In genomic region chr1:181245554-181246486, GRCm38 (mm10) we compare ENCODE assay signal across 13 mouse cellular contexts. TPM values are rescaled to one million over a fixed set of nuclear protein-coding genes. Genes with fewer than 3 reads are reported as not detected.
DNase-seq lines count a peak whose midpoint lies in the region; ATAC-seq and TF ChIP-seq lines count a peak whose summit lies in the region.
"Had no signal": no experiment of that assay in that cellular context is flagged by ENCODE, and none has a peak within 500 bp of the region (broad histone marks: within the 10 kb centered on the region; RNA-seq: fewer than 3 reads in every experiment).

No protein-coding gene starts in this region.

- no peaks in the 10 kb centered on the region for H3K36me3 ChIP-seq in embryonic facial prominence, embryonic 13.5 days
- H3K36me3 ChIP-seq in embryonic facial prominence, embryonic 10.5 days (replicated peaks): no peaks in the 10 kb centered on the region
- no peaks in the 10 kb centered on the region for H3K36me3 ChIP-seq in kidney, embryonic 16.5 days (ENCODE audit: insufficient read depth, low read length)
- no peaks in the 10 kb centered on the region for H3K36me3 ChIP-seq in intestine, postnatal 0 days (ENCODE audit: control insufficient read depth, insufficient read depth)
- H3K36me3 ChIP-seq: G1E; limb, embryonic 12.5 days; neural tube, embryonic 15.5 days had no signal

- no peak for TF ChIP-seq CTCF in intestine, postnatal 0 days (IDR thresholded peaks at IDR 0.05; ENCODE audit: low read depth)

- H3K9ac ChIP-seq in embryonic facial prominence, embryonic 13.5 days: no peak overlapping the region
- H3K9ac ChIP-seq in kidney, embryonic 16.5 days (replicated peaks; ENCODE audit: low read length): no peak overlapping the region
- H3K9ac ChIP-seq in intestine, postnatal 0 days (ENCODE audit: low read depth, low read length): no peak overlapping the region
- H3K9ac ChIP-seq: limb, embryonic 12.5 days; neural tube, embryonic 15.5 days had no signal

- H3K27ac ChIP-seq in embryonic facial prominence, embryonic 13.5 days: 0 out of 2 replicates have a peak overlapping the region, but pooled peaks have one; percentile 16
- H3K27ac ChIP-seq in embryonic facial prominence, embryonic 10.5 days (replicated peaks): no peak overlapping the region
- peak overlapping the region; percentile 18; the same call in 1 of the 2 replicates for H3K27ac ChIP-seq in kidney, embryonic 16.5 days (ENCODE audit: low read length)
- H3K27ac ChIP-seq in intestine, postnatal 0 days (ENCODE audit: low read depth, low read length): no peak overlapping the region
- H3K27ac ChIP-seq: limb, embryonic 12.5 days; neural tube, embryonic 15.5 days had no signal

- no peaks in the 10 kb centered on the region for H3K9me3 ChIP-seq in embryonic facial prominence, embryonic 13.5 days
- H3K9me3 ChIP-seq in embryonic facial prominence, embryonic 10.5 days: no peaks in the 10 kb centered on the region
- peaks cover 4% of the 10 kb centered on the region; the same call in 1 of the 2 replicates for H3K9me3 ChIP-seq in kidney, embryonic 16.5 days (ENCODE audit: low read length)
- 0 out of 2 replicates have a peak, but pooled peaks cover 3% of the 10 kb centered on the region for H3K9me3 ChIP-seq in intestine, postnatal 0 days (ENCODE audit: control insufficient read depth)
- H3K9me3 ChIP-seq: neural tube, embryonic 15.5 days had no signal

- H3K27me3 ChIP-seq in embryonic facial prominence, embryonic 13.5 days: no peaks in the 10 kb centered on the region
- H3K27me3 ChIP-seq in embryonic facial prominence, embryonic 10.5 days (replicated peaks; ENCODE audit: low read depth, poor library complexity, severe bottlenecking): no peaks in the 10 kb centered on the region
- H3K27me3 ChIP-seq in kidney, embryonic 16.5 days (ENCODE audit: insufficient read depth, low read length): no peaks in the 10 kb centered on the region
- no peaks in the 10 kb centered on the region for H3K27me3 ChIP-seq in intestine, postnatal 0 days (replicated peaks; ENCODE audit: control insufficient read depth, insufficient read depth, low read length)
- H3K27me3 ChIP-seq: limb, embryonic 12.5 days; neural tube, embryonic 15.5 days had no signal

- no peak overlapping the region for H3K4me3 ChIP-seq in embryonic facial prominence, embryonic 13.5 days
- no peak overlapping the region for H3K4me3 ChIP-seq in embryonic facial prominence, embryonic 10.5 days
- no peak overlapping the region for H3K4me3 ChIP-seq in kidney, embryonic 16.5 days (ENCODE audit: low read length)
- H3K4me3 ChIP-seq in intestine, postnatal 0 days (ENCODE audit: low read depth, low read length): no peak overlapping the region
- H3K4me3 ChIP-seq: limb, embryonic 12.5 days; neural tube, embryonic 15.5 days had no signal

- H3K4me2 ChIP-seq in embryonic facial prominence, embryonic 13.5 days: no peak overlapping the region
- H3K4me2 ChIP-seq in kidney, embryonic 16.5 days (replicated peaks; ENCODE audit: low read depth, low read length): no peak overlapping the region
- peak overlapping the region; percentile 21; the same call in 1 of the 2 replicates for H3K4me2 ChIP-seq in intestine, postnatal 0 days (replicated peaks; ENCODE audit: low read depth)
- H3K4me2 ChIP-seq: limb, embryonic 12.5 days; neural tube, embryonic 15.5 days had no signal

- peaks cover 12% of the 10 kb centered on the region for H3K4me1 ChIP-seq in embryonic facial prominence, embryonic 13.5 days
- H3K4me1 ChIP-seq in embryonic facial prominence, embryonic 10.5 days: peaks cover 7% of the 10 kb centered on the region
- 0 out of 2 replicates have a peak, but pooled peaks cover 4% of the 10 kb centered on the region for H3K4me1 ChIP-seq in kidney, embryonic 16.5 days (ENCODE audit: insufficient read depth, low read length)
- no peaks in the 10 kb centered on the region; the same call in 1 of the 2 replicates for H3K4me1 ChIP-seq in intestine, postnatal 0 days (replicated peaks; ENCODE audit: control insufficient read depth, insufficient read depth, low read length)
- H3K4me1 ChIP-seq: limb, embryonic 12.5 days; neural tube, embryonic 15.5 days had no signal

- intact Hi-C loops in left cerebral cortex, postnatal 10 days (cut with DNase I): no loop called here

- ATAC-seq in embryonic facial prominence, embryonic 13.5 days (ENCODE audit: insufficient number of reproducible peaks, insufficient read depth, low FRiP score, low TSS enrichment, low read depth): no peak
- ATAC-seq in kidney, embryonic 16.5 days (ENCODE audit: low FRiP score, low TSS enrichment): no peak; the same call in 1 of the 2 replicates
- no peak for ATAC-seq in intestine, postnatal 0 days
- ATAC-seq: inflammation-experienced regulatory T-cells, adult 6 months had no signal

- 74% methylated on average over 11 of the region's 11 CpGs for WGBS in embryonic facial prominence, embryonic 13.5 days
- 78% methylated on average over 11 of the region's 11 CpGs for WGBS in embryonic facial prominence, embryonic 10.5 days
- WGBS in kidney, embryonic 16.5 days: 79% methylated on average over 11 of the region's 11 CpGs
- WGBS in intestine, postnatal 0 days: 58% methylated on average over 11 of the region's 11 CpGs

- no peak for DNase-seq in embryonic facial prominence, embryonic 10.5 days (ENCODE audit: low spot score)
- no peak for DNase-seq in kidney, adult 8-10 months
- peak; percentile 46 to 72 for DNase-seq in spleen, postnatal 36 days (ENCODE audit: low spot score in 2 of 2)
- DNase-seq in natural killer cell, adult 2 months (ENCODE audit: low spot score in 2 of 2): no peak
- no peak for DNase-seq in left cerebral cortex, postnatal 10 days (ENCODE audit: extremely low spot score in 1 of 2, low spot score in 2 of 2)
- DNase-seq: cerebellum, postnatal 36 days had no signal

RNA-seq across cellular contexts. Expression of gene Wdr26, which starts 34.0 kb away (rescaled TPM):
- polyA plus RNA-seq in embryonic facial prominence, embryonic 13.5 days (2015; fragmentation: Nextera tagmentation; extraction: Ambion mirVana): 41.5 and 43.6 TPM in 2 replicates
- 30.3 and 30.9 TPM in 2 replicates for polyA plus RNA-seq in embryonic facial prominence, embryonic 10.5 days (2016; fragmentation: Nextera tagmentation; extraction: Ambion mirVana)
- polyA plus RNA-seq in kidney, embryonic 16.5 days (2015; fragmentation: Nextera tagmentation; extraction: Ambion mirVana): 23.1 and 30.4 TPM in 2 replicates
- 29.3 and 32.8 TPM in 2 replicates for polyA plus RNA-seq in intestine, postnatal 0 days (2015; fragmentation: Nextera tagmentation; extraction: Ambion mirVana)
- total RNA-seq in left cerebral cortex, postnatal 10 days (2021): 100 to 1,000 TPM; 126 to 131 TPM

Comparison
In these comparisons a context has a peak if more than half of its experiments do, and no peak if none do; other contexts are left out.
1. H3K27ac ChIP-seq: peak in embryonic facial prominence, embryonic 13.5 days (single experiment) and kidney, embryonic 16.5 days (single experiment); none in embryonic facial prominence, embryonic 10.5 days (single experiment) and intestine, postnatal 0 days (single experiment).
2. DNase-seq: peak in spleen, postnatal 36 days (2 of 2); none in embryonic facial prominence, embryonic 10.5 days (single experiment), kidney, adult 8-10 months (0 of 2), natural killer cell, adult 2 months (0 of 2) and left cerebral cortex, postnatal 10 days (0 of 2).